Mouse (Mus musculus): Measurements from ENCODE around the gene St3gal3. TPM values are rescaled to one million over a fixed set of nuclear protein-coding genes. Genes with fewer than 3 reads are reported as not detected.

The St3gal3 gene
- total and polyA plus RNA-seq, 3 experiments = 6.9 to 13.8 (median 13.4) TPM

GRCm38 (mm10) chr4:117982706-117983105 is 152.0 kb downstream of the St3gal3 start:
- DNase-seq (ENCODE audit: low spot score) (no peak), ATAC-seq (ENCODE audit: extremely low read depth, insufficient number of reproducible peaks, low FRiP score, poor library complexity, severe bottlenecking) (no peak)
- Histone ChIP-seq H3K4me3 (ENCODE audit: low read depth, low read length) (no peak overlapping the region), H3K36me3 (replicated peaks) (peaks cover 24% of the 10 kb centered on the region), H3K4me1 (ENCODE audit: insufficient read depth, low read depth, low read length) (peaks cover 18% of the 10 kb centered on the region), H3K27me3 (ENCODE audit: insufficient read depth, low read length) (no peaks in the 10 kb centered on the region), H3K9me3 (replicated peaks) (no peaks in the 10 kb centered on the region)
- no peak for TF ChIP-seq TAL1 (conservative IDR thresholded peaks at IDR 0.05; ENCODE audit: low read depth, low read length)
- no peak for TF ChIP-seq GATA1 (IDR thresholded peaks at IDR 0.05; ENCODE audit: borderline replicate concordance, low read length)
- no peak for TF ChIP-seq CTCF (IDR thresholded peaks at IDR 0.05; ENCODE audit: low read depth, low read length)
- no peak; the same call in 1 of the 2 replicates for TF ChIP-seq POLR2AphosphoS5 (IDR thresholded peaks at IDR 0.05; ENCODE audit: insufficient replicate concordance, low read depth, low read length)
- TF ChIP-seq GATA2 (IDR thresholded peaks at IDR 0.05; ENCODE audit: borderline replicate concordance, low read depth, low read length) = no peak

DNA sequence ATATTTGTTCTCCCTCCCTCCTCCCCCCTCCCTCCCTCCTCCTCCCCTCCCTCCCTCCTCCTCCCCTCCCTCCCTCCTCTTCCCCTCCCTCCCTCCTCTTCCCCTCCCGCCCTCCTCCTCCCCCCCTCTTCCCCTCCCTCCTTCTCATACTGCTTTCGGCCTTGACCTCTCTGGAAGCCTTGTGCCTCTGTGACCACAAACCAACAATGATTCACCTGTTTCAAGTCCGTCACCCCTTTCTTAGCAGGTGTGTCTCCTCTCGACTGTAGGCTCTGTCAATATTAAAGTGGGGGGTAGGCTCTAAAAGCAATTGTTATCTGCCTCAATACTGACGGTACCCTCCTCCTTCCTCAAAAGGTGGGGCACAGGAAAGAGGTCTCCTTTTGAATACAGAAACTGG is 153.2 kb downstream of the St3gal3 start:
- no peak for TF ChIP-seq GATA2 (IDR thresholded peaks at IDR 0.05; ENCODE audit: borderline replicate concordance, low read depth, low read length)
- no peak for TF ChIP-seq GATA1 (IDR thresholded peaks at IDR 0.05; ENCODE audit: borderline replicate concordance, low read length)
- TF ChIP-seq POLR2AphosphoS5 (IDR thresholded peaks at IDR 0.05; ENCODE audit: insufficient replicate concordance, low read depth, low read length) = no peak
- no peak for TF ChIP-seq CTCF (IDR thresholded peaks at IDR 0.05; ENCODE audit: low read depth, low read length)
- TF ChIP-seq TAL1 (conservative IDR thresholded peaks at IDR 0.05; ENCODE audit: low read depth, low read length) = no peak
- no peaks in the 10 kb centered on the region for H3K27me3 ChIP-seq (ENCODE audit: insufficient read depth, low read length)
- peaks cover 28% of the 10 kb centered on the region for H3K36me3 ChIP-seq (replicated peaks)
- ATAC-seq (ENCODE audit: extremely low read depth, insufficient number of reproducible peaks, low FRiP score, poor library complexity, severe bottlenecking) (no peak), DNase-seq (ENCODE audit: low spot score) (no peak)
- H3K4me1 ChIP-seq (ENCODE audit: insufficient read depth, low read depth, low read length) = peaks cover 18% of the 10 kb centered on the region
- no peak overlapping the region for H3K4me3 ChIP-seq (ENCODE audit: low read depth, low read length)
- H3K9me3 ChIP-seq (replicated peaks) = no peaks in the 10 kb centered on the region

DNA sequence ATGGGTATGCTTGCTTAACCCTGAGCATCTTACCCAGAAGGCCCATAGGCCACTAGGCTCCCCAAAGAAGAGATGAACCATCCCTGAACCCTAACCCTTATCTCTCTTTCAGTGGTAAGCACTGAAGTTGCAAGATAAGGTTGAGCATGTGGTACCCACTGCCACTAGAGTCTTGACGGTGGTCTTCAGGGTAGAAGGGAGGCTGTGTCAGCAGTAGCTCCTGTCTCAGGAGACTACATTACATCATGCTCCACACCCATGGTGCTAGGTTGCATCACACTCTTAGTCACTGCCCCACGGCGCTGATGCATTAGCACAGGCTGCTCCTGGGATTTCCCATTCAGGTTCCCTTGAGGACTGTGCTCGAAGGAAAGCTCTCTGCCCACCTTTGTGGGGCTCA is 154.6 kb downstream of the St3gal3 start:
- Histone ChIP-seq H3K9me3 (replicated peaks) (no peaks in the 10 kb centered on the region), H3K36me3 (replicated peaks) (peaks cover 28% of the 10 kb centered on the region), H3K4me3 (ENCODE audit: low read depth, low read length) (no peak overlapping the region), H3K27me3 (ENCODE audit: insufficient read depth, low read length) (no peaks in the 10 kb centered on the region), H3K4me1 (ENCODE audit: insufficient read depth, low read depth, low read length) (peaks cover 18% of the 10 kb centered on the region)
- no peak; the same call in 1 of the 2 replicates for ATAC-seq (ENCODE audit: extremely low read depth, insufficient number of reproducible peaks, low FRiP score, poor library complexity, severe bottlenecking)
- TF ChIP-seq GATA2 (IDR thresholded peaks at IDR 0.05; ENCODE audit: borderline replicate concordance, low read depth, low read length) = no peak
- TF ChIP-seq TAL1 (conservative IDR thresholded peaks at IDR 0.05; ENCODE audit: low read depth, low read length) = 0 out of 2 replicates have a peak, but pooled peaks have one; percentile 24
- no peak for DNase-seq (ENCODE audit: low spot score)

DNA sequence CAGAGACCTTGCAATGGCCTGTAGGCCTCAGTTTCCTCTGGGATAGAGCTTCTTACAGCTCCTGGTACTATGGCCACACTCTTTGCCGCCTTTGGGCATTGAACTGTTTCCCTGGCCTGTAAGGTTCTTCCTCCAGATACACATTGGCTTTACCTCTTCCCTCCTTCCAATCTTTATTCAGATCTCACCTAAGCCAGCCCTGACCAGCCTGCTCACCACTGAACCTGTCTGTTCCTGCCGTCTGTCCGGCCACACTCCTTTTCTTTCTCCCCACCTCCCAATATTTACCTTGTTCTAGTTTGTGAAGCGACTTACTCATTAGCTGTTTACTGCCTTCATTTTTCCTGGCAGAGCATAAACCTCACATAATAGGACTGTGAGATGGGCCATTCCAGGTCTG is 155.5 kb downstream of the St3gal3 start:
- H3K36me3 ChIP-seq (replicated peaks) = peaks cover 23% of the 10 kb centered on the region
- H3K9me3 ChIP-seq (replicated peaks) = no peaks in the 10 kb centered on the region
- DNase-seq (ENCODE audit: low spot score) = no peak
- no peaks in the 10 kb centered on the region for H3K27me3 ChIP-seq (ENCODE audit: insufficient read depth, low read length)
- H3K4me1 ChIP-seq (ENCODE audit: insufficient read depth, low read depth, low read length) = peaks cover 18% of the 10 kb centered on the region
- no peak overlapping the region for H3K4me3 ChIP-seq (ENCODE audit: low read depth, low read length)
- no peak for ATAC-seq (ENCODE audit: extremely low read depth, insufficient number of reproducible peaks, low FRiP score, poor library complexity, severe bottlenecking)
- TF ChIP-seq TAL1 (conservative IDR thresholded peaks at IDR 0.05; ENCODE audit: low read depth, low read length) (no peak), GATA2 (IDR thresholded peaks at IDR 0.05; ENCODE audit: borderline replicate concordance, low read depth, low read length) (no peak), GATA1 (IDR thresholded peaks at IDR 0.05; ENCODE audit: borderline replicate concordance, low read length) (no peak), CTCF (IDR thresholded peaks at IDR 0.05; ENCODE audit: low read depth, low read length) (no peak), POLR2AphosphoS5 (IDR thresholded peaks at IDR 0.05; ENCODE audit: insufficient replicate concordance, low read depth, low read length) (no peak)

DNA sequence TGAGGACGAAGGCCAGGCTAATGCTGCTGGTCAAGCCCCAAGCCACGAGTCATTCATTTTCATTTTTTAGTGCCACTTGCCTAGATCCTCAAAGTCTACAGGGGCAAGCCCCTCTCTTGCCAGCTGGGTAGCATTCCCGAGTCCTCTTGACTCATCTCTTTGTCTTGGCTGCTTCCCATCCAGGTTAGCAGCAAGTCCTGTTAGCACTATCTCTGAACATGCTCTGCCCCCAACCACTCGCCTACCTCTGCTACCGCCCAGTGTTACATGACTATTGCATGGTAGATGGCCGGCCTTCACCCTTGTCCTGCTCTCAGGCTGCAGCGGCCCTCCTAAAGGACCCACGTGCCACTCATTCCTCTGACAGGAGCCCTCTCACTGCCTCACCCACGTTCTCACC is 156.4 kb downstream of the St3gal3 start:
- ATAC-seq (ENCODE audit: extremely low read depth, insufficient number of reproducible peaks, low FRiP score, poor library complexity, severe bottlenecking) (no peak), DNase-seq (ENCODE audit: low spot score) (no peak)
- Histone ChIP-seq H3K4me1 (ENCODE audit: insufficient read depth, low read depth, low read length) (peaks cover 18% of the 10 kb centered on the region), H3K36me3 (replicated peaks) (peaks cover 27% of the 10 kb centered on the region), H3K9me3 (replicated peaks) (no peaks in the 10 kb centered on the region), H3K27me3 (ENCODE audit: insufficient read depth, low read length) (no peaks in the 10 kb centered on the region), H3K4me3 (ENCODE audit: low read depth, low read length) (no peak overlapping the region)
- no peak for TF ChIP-seq POLR2AphosphoS5 (IDR thresholded peaks at IDR 0.05; ENCODE audit: insufficient replicate concordance, low read depth, low read length)
- no peak for TF ChIP-seq CTCF (IDR thresholded peaks at IDR 0.05; ENCODE audit: low read depth, low read length)
- TF ChIP-seq TAL1 (conservative IDR thresholded peaks at IDR 0.05; ENCODE audit: low read depth, low read length) = no peak
- no peak for TF ChIP-seq GATA1 (IDR thresholded peaks at IDR 0.05; ENCODE audit: borderline replicate concordance, low read length)
- TF ChIP-seq GATA2 (IDR thresholded peaks at IDR 0.05; ENCODE audit: borderline replicate concordance, low read depth, low read length) = no peak

DNA sequence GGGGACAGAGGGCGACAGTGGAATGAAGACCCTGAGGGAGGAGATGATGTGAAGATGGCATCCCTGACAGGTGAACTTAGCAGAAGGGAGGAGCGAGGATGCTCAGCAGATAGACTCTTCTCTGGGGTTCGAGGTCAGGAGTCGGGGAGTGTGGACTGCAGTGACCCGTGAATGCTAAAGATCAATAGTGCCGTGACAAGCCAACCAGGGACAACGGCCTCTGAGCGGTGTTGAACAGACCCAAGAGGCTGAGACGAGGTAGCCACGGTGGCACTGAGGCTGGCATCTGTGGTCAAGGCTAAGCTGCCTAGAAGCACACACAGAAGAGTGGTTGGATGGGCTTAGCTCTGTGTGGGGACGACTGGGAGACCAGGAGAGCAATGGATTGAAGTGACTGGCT is 156.9 kb downstream of the St3gal3 start:
- Histone ChIP-seq H3K4me1 (ENCODE audit: insufficient read depth, low read depth, low read length) (peaks cover 18% of the 10 kb centered on the region), H3K36me3 (replicated peaks) (peaks cover 28% of the 10 kb centered on the region), H3K9me3 (replicated peaks) (no peaks in the 10 kb centered on the region), H3K4me3 (ENCODE audit: low read depth, low read length) (no peak overlapping the region), H3K27me3 (ENCODE audit: insufficient read depth, low read length) (no peaks in the 10 kb centered on the region)
- no peak for DNase-seq (ENCODE audit: low spot score)
- TF ChIP-seq CTCF (IDR thresholded peaks at IDR 0.05; ENCODE audit: low read depth, low read length) (no peak), GATA2 (IDR thresholded peaks at IDR 0.05; ENCODE audit: borderline replicate concordance, low read depth, low read length) (no peak), GATA1 (IDR thresholded peaks at IDR 0.05; ENCODE audit: borderline replicate concordance, low read length) (no peak), POLR2AphosphoS5 (IDR thresholded peaks at IDR 0.05; ENCODE audit: insufficient replicate concordance, low read depth, low read length) (no peak), TAL1 (conservative IDR thresholded peaks at IDR 0.05; ENCODE audit: low read depth, low read length) (no peak)
- ATAC-seq (ENCODE audit: extremely low read depth, insufficient number of reproducible peaks, low FRiP score, poor library complexity, severe bottlenecking) = no peak

Data from G1E (cell line).